Mouse (Mus musculus) small intestine, adult 2 months (tissue): ENCODE results near the gene Zfp991.
"Not testable (repeated sequence)": the region's sequence is repeated elsewhere in the genome, so short reads cannot be mapped to it uniquely, and the experiment has no call there.

Experiments
- CTCF ChIP-seq: fragments of 200-500 bp; IDR thresholded peaks from 2 replicates; pipeline ENCODE4 v1.5.1; 2012; ENCODE audit warnings: low read depth, mild to moderate bottlenecking, control low read depth, inconsistent platforms, low read length, moderate library complexity, mixed read lengths; ENCODE audit not compliant: insufficient replicate concordance, insufficient read length; ENCODE audit errors: extremely low read depth
- POLR2A ChIP-seq: fragments of 200-500 bp; IDR thresholded peaks from 2 replicates; pipeline ENCODE4 v1.6.1; 2012; ENCODE audit warnings: low read depth, mild to moderate bottlenecking, control low read depth, inconsistent platforms, low read length, moderate library complexity

DNA sequence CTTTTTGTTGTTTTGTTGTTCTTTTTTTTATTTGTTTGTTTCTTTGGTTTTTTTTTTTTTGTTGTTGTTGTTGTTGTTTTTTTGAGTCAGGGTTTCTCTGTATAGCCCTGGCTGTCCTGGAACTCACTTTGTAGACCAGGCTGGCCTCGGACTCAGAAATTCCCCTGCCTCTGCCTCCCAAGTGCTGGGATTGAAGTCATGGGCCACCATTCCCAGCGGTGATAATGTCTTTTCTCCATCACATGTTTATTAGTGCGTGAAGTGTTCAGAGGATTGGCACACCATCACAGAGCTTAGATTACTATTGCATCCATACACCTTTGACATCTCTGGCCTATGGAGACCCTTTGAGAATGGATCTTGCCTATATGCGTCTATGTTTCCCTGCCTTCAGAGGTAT, 6.0 kb upstream of the Zfp991 start:
- not testable (repeated sequence) for TF ChIP-seq CTCF, POLR2A
